Mouse (Mus musculus) midbrain, embryonic 13.5 days (tissue): ENCODE measurements around the gene Rpgrip1. TPM values are rescaled to one million over a fixed set of nuclear protein-coding genes. Genes with fewer than 3 reads are reported as not detected.
"Not testable (repeated sequence)": the region's sequence is repeated elsewhere in the genome, so short reads cannot be mapped to it uniquely, and the experiment has no call there.

Experiments
- ATAC-seq: fragments of 200-750 bp; cut with Nextera tagmentation; 2 replicates; pipeline ENCODE4 v1.8.0; 2017; ENCODE audit warnings: mild to moderate bottlenecking, moderate TSS enrichment, moderate library complexity
- H3K27ac ChIP-seq: fragments of 300-500 bp; sonication (generic); 2 replicates; pipeline ENCODE4 v1.5.1; 2015; ENCODE audit warnings: inconsistent platforms, mild to moderate bottlenecking, moderate library complexity
- H3K27me3 ChIP-seq: fragments of 300-500 bp; sonication (generic); 2 replicates; pipeline ENCODE4 v1.6.1; 2015; ENCODE audit warnings: mild to moderate bottlenecking, inconsistent platforms
- H3K36me3 ChIP-seq: fragments of 300-500 bp; sonication (generic); 2 replicates; pipeline ENCODE4 v1.6.1; 2015; ENCODE audit warnings: mild to moderate bottlenecking, inconsistent platforms
- H3K4me1 ChIP-seq: fragments of 300-500 bp; sonication (generic); replicated peaks from 2 replicates; pipeline ENCODE4 v1.6.1; 2015; ENCODE audit warnings: inconsistent platforms
- H3K4me2 ChIP-seq: fragments of 300-500 bp; sonication (generic); replicated peaks from 2 replicates; pipeline ENCODE4 v1.6.1; 2015; ENCODE audit warnings: moderate library complexity, mild to moderate bottlenecking, inconsistent platforms
- H3K4me3 ChIP-seq: fragments of 300-500 bp; sonication (generic); replicated peaks from 2 replicates; pipeline ENCODE4 v1.5.1; 2015; ENCODE audit warnings: mild to moderate bottlenecking, inconsistent platforms
- H3K9ac ChIP-seq: fragments of 300-500 bp; sonication (generic); replicated peaks from 2 replicates; pipeline ENCODE4 v1.6.1; 2015; ENCODE audit warnings: mild to moderate bottlenecking, inconsistent platforms
- H3K9me3 ChIP-seq: fragments of 300-500 bp; sonication (generic); 2 replicates; pipeline ENCODE4 v1.6.1; 2016; ENCODE audit warnings: mild to moderate bottlenecking, inconsistent platforms
- WGBS: fragments of 180-500 bp; shearing (Covaris S2); methylation state at CpG from one replicate; pipeline ENCODE4 v1.1.7; 2015; 5-methylcytosine and 5-hydroxymethylcytosine counted together
- polyA plus RNA-seq: library from polyadenylated mRNA; unstranded; fragments of >200 nt; fragmentation: Nextera tagmentation; extraction: Ambion mirVana; gene quantifications from 2 replicates; pipeline ENCODE4 v1.2.1, GENCODE M21; 2015

The Rpgrip1 gene
- 60.6 and 69.4 TPM in 2 replicates for polyA plus RNA-seq

- Histone ChIP-seq H3K27ac (no peak within 1 kb of the TSS), H3K4me1 (no peaks in the 10 kb centered on the region), H3K27me3 (no peaks in the 10 kb centered on the region), H3K9me3 (no peaks in the 10 kb centered on the region), H3K36me3 (no peaks in the 10 kb centered on the region), H3K9ac (no peak within 1 kb of the TSS), H3K4me3 (no peak within 1 kb of the TSS), H3K4me2 (no peak within 1 kb of the TSS)
- WGBS, result 89% methylated on average over 4 of the region's 4 CpGs
- ATAC-seq, result no peak
These were observed at the start of gene Rpgrip1 for GRCm38 (mm10) chr14:52110346-52110745. TSS of gene Rpgrip1 (plus strand) at chr14:52110704.

- ATAC-seq, result no peak
- Histone ChIP-seq H3K4me3 (no peak overlapping the region), H3K4me1 (no peaks in the 10 kb centered on the region), H3K27me3 (no peaks in the 10 kb centered on the region), H3K9me3 (no peaks in the 10 kb centered on the region), H3K4me2 (no peak overlapping the region), H3K9ac (no peak overlapping the region), H3K36me3 (no peaks in the 10 kb centered on the region), H3K27ac (no peak overlapping the region)
- 76% methylated on average over 1 of the region's 1 CpGs for WGBS
These were observed 49.7 kb upstream of the Rpgrip1 start for GRCm38 (mm10) chr14:52060800-52061199.

DNA sequence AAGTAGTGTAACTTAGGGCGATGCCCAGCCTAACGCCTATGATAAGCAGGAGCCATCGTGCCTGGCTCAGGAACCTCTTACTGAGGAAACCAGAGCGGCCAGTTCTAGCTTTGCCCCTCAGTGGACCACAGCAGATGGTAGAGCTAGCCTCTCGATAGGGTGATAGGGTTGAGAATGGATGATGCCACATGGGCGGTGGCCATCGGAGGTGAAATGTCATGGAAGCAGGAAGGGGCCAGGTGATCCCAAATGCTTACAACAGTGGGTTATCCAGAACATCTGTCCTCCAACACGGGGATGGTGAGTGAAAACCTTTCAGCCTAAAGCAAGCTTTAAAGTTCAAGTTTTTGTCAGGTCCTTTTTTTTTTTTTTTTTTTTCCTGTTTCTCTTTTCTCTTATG is 48.7 kb upstream of the Rpgrip1 start:
- Histone ChIP-seq H3K4me2 (no peak overlapping the region), H3K36me3 (no peaks in the 10 kb centered on the region), H3K4me1 (no peaks in the 10 kb centered on the region), H3K4me3 (no peak overlapping the region), H3K27ac (no peak overlapping the region), H3K9ac (no peak overlapping the region), H3K27me3 (no peaks in the 10 kb centered on the region), H3K9me3 (no peaks in the 10 kb centered on the region)
- no peak for ATAC-seq
- 85% methylated on average over 8 of the region's 8 CpGs for WGBS

DNA sequence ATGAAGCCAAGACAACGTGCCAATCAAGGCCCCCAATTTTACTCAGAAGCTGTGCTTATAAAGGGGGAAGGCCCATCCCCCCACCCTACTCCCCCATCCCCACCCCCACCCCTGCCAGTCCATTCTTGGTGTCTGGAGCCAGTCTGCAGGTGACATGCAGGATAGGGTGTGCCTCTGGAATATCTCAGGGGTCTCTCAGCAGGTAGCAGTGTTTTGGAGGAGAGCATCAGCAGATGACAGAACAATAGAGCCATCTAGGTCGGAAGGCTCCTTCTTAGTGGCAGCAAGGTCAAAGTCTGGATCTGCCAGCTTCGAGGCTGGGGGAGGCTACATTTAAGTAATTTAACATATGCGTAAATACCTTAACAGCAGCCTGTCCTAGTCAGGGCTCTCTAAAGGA is 44.4 kb upstream of the Rpgrip1 start:
- H3K36me3 ChIP-seq, result peaks cover 6% of the 10 kb centered on the region
- H3K4me1 ChIP-seq, result no peaks in the 10 kb centered on the region
- H3K4me3 ChIP-seq, result no peak overlapping the region
- no peaks in the 10 kb centered on the region for H3K9me3 ChIP-seq
- H3K9ac ChIP-seq, result no peak overlapping the region
- ATAC-seq, result no peak
- H3K27ac ChIP-seq, result no peak overlapping the region
- no peak overlapping the region for H3K4me2 ChIP-seq
- H3K27me3 ChIP-seq, result no peaks in the 10 kb centered on the region
- WGBS, result 58% methylated on average over 4 of the region's 4 CpGs

DNA sequence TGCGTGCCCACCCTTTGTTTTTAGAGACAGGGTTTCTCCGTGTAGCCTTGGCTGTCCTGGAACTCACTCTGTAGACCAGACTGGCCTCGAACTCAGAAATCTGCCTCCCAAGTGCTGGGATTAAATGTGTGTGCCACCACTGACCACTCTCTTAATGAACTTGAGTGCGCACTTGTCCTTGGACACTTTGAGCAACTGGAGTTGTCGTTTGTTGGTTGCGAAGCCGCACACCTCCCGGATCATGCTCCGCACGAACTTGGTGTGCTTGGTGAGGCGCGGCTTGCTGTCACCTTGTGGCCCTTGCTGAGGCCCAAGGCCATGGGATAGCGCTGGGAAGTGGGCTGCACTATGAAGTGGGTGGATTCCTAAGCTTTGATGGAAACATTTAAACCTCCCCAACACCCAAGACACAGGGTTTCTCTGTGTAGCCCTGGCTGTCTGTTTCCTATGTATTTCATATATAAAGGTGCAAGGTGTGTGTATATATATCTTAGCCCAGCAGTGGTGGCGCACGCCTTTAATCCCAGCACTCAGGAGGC is 38.8 kb upstream of the Rpgrip1 start:
- Histone ChIP-seq H3K4me2 (no peak overlapping the region), H3K4me3 (no peak overlapping the region), H3K27ac (no peak overlapping the region), H3K9me3 (no peaks in the 10 kb centered on the region), H3K27me3 (no peaks in the 10 kb centered on the region), H3K4me1 (no peaks in the 10 kb centered on the region), H3K36me3 (peaks cover 56% of the 10 kb centered on the region), H3K9ac (no peak overlapping the region)
- peak; percentile 60; the same call in 1 of the 2 replicates for ATAC-seq
- 94% methylated on average over 15 of the region's 15 CpGs for WGBS

- no peak overlapping the region for H3K4me3 ChIP-seq
- no peaks in the 10 kb centered on the region for H3K9me3 ChIP-seq
- H3K36me3 ChIP-seq, result peaks cover 46% of the 10 kb centered on the region
- H3K4me2 ChIP-seq, result no peak overlapping the region
- H3K9ac ChIP-seq, result no peak overlapping the region
- no peak overlapping the region for H3K27ac ChIP-seq
- no peak for ATAC-seq
- no peaks in the 10 kb centered on the region for H3K4me1 ChIP-seq
- no peaks in the 10 kb centered on the region for H3K27me3 ChIP-seq
These were observed 27.4 kb upstream of the Rpgrip1 start for GRCm38 (mm10) chr14:52083083-52083482.

- Histone ChIP-seq H3K9me3 (no peaks in the 10 kb centered on the region), H3K4me2 (no peak overlapping the region), H3K4me1 (peaks cover 8% of the 10 kb centered on the region), H3K9ac (no peak overlapping the region), H3K27ac (no peak overlapping the region), H3K4me3 (no peak overlapping the region), H3K36me3 (peaks cover 45% of the 10 kb centered on the region), H3K27me3 (no peaks in the 10 kb centered on the region)
- WGBS, result 89% methylated on average over 1 of the region's 1 CpGs
- ATAC-seq, result no peak
These were observed 16.0 kb upstream of the Rpgrip1 start for GRCm38 (mm10) chr14:52094533-52094932.

GRCm38 (mm10) chr14:52097191-52097590 is 13.3 kb upstream of the Rpgrip1 start:
- H3K36me3 ChIP-seq, result peaks cover 28% of the 10 kb centered on the region
- H3K4me2 ChIP-seq, H3K9me3 ChIP-seq, H3K9ac ChIP-seq, H3K27ac ChIP-seq, ATAC-seq, H3K4me3 ChIP-seq, H3K27me3 ChIP-seq: not testable (repeated sequence)
- WGBS, result 97% methylated on average over 3 of the region's 3 CpGs
- peaks cover 33% of the 10 kb centered on the region for H3K4me1 ChIP-seq

GRCm38 (mm10) chr14:52098387-52098786 is 12.1 kb upstream of the Rpgrip1 start:
- H3K4me3 ChIP-seq, ATAC-seq, H3K27ac ChIP-seq, H3K9me3 ChIP-seq, H3K4me2 ChIP-seq, H3K27me3 ChIP-seq, H3K9ac ChIP-seq: not testable (repeated sequence)
- Histone ChIP-seq H3K4me1 (peaks cover 41% of the 10 kb centered on the region), H3K36me3 (peaks cover 22% of the 10 kb centered on the region)
- WGBS, result 94% methylated on average over 3 of the region's 3 CpGs

- no peak overlapping the region for H3K9ac ChIP-seq
- no peak for ATAC-seq
- H3K9me3 ChIP-seq, result no peaks in the 10 kb centered on the region
- peaks cover 41% of the 10 kb centered on the region for H3K4me1 ChIP-seq
- H3K27me3 ChIP-seq, result no peaks in the 10 kb centered on the region
- 89% methylated on average over 2 of the region's 2 CpGs for WGBS
- no peak overlapping the region for H3K4me3 ChIP-seq
- H3K27ac ChIP-seq, result no peak overlapping the region
- peaks cover 18% of the 10 kb centered on the region for H3K36me3 ChIP-seq
- peak overlapping the region; percentile 32 for H3K4me2 ChIP-seq
These were observed 10.9 kb upstream of the Rpgrip1 start for GRCm38 (mm10) chr14:52099563-52099962.

GRCm38 (mm10) chr14:52100170-52100960 is 10.1 kb upstream of the Rpgrip1 start:
- peaks cover 46% of the 10 kb centered on the region for H3K4me1 ChIP-seq
- peak overlapping the region; percentile 13; the same call in 1 of the 2 replicates for H3K4me3 ChIP-seq
- peak overlapping the region; percentile 77 for H3K4me2 ChIP-seq
- H3K9me3 ChIP-seq, result no peaks in the 10 kb centered on the region
- peaks cover 13% of the 10 kb centered on the region for H3K36me3 ChIP-seq
- H3K9ac ChIP-seq, result no peak overlapping the region
- ATAC-seq, result no peak
- 84% methylated on average over 5 of the region's 5 CpGs for WGBS
- H3K27me3 ChIP-seq, result no peaks in the 10 kb centered on the region
- no peak overlapping the region for H3K27ac ChIP-seq

DNA sequence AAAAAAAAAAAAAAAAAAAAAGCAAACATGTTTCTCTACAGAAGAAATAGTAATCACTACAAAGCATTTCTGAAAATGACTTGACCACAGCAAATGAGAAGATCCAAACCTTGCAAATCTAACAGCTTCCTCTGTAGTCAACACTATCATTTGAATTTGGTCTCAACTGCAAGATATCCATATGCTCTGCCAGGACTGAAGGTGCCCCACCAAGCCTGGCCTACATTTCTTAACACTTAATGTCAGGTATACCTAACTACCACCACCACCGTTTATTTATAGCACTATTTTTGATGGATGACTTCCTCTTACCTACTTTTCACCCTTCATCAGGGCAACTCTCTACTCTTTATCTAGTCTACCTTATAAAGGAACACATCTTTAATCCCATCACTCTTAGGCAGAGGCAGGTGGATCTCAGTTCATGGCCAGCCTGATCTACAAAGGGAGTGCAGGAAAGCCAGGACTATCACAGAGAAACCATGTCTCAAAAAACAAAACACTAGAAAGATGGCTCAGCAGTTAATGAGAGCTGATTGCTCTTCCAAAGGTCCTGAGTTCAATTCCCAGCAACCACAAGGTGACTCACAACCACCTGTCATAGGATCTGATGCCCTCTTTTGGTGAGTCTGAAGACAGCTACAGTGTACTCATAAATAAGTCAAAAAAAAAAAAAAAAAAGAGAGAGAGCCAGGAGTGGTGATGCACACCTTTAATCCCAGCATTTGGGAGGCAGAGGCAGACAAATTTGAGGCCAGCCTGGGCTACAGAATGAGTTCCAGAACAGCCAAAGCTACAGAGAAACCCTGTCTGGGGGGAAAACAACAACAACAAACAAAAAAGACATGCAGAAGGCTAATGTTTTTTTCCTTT is 9.0 kb upstream of the Rpgrip1 start:
- peaks cover 4% of the 10 kb centered on the region for H3K36me3 ChIP-seq
- WGBS, result 91% methylated on average over 1 of the region's 1 CpGs

More for the DNA sequence above, 9.0 kb upstream of the Rpgrip1 start:
- H3K9me3 ChIP-seq, result no peaks in the 10 kb centered on the region
- H3K4me3 ChIP-seq, result peak overlapping the region; percentile 93
- ATAC-seq, result no peak
- H3K4me2 ChIP-seq, result peak overlapping the region; percentile 77
- H3K4me1 ChIP-seq, result peaks cover 46% of the 10 kb centered on the region
- no peaks in the 10 kb centered on the region for H3K27me3 ChIP-seq
- no peak overlapping the region for H3K27ac ChIP-seq
- no peak overlapping the region for H3K9ac ChIP-seq
